Mouse (Mus musculus) cerebellum, adult 2 months (tissue): ENCODE data around the gene Zfr. TPM values are rescaled to one million over a fixed set of nuclear protein-coding genes. Genes with fewer than 3 reads are reported as not detected.

Source experiments
- DNase-seq, 2 experiments: peaks; one replicate each; pipeline ENCODE4 v3.0.0; 2021
- H3K27ac ChIP-seq: fragments of 200-500 bp; 2 replicates; pipeline ENCODE4 v1.5.1; 2012; ENCODE audit warnings: low read length, control low read depth, inconsistent platforms; ENCODE audit not compliant: insufficient read depth
- H3K27me3 ChIP-seq: fragments of 200-500 bp; 2 replicates; pipeline ENCODE4 v1.6.1; 2012; ENCODE audit warnings: inconsistent platforms, mild to moderate bottlenecking, low read length, moderate library complexity; ENCODE audit not compliant: control insufficient read depth, insufficient read depth
- H3K4me1 ChIP-seq: fragments of 200-500 bp; 2 replicates; pipeline ENCODE4 v1.6.1; 2011; ENCODE audit warnings: low read length; ENCODE audit not compliant: control insufficient read depth, insufficient read depth
- H3K4me3 ChIP-seq: fragments of 200-500 bp; replicated peaks from 2 replicates; pipeline ENCODE3; 2011; ENCODE audit warnings: mild to moderate bottlenecking, low read depth, low read length, control low read depth; ENCODE audit not compliant: insufficient read depth
- CTCF ChIP-seq: fragments of 200-500 bp; IDR thresholded peaks from 2 replicates; pipeline ENCODE4 v1.5.1; 2011; ENCODE audit warnings: low read depth, mild to moderate bottlenecking, control low read depth, low read length, moderate library complexity, borderline replicate concordance; ENCODE audit not compliant: insufficient read depth
- POLR2A ChIP-seq: fragments of 200-500 bp; IDR thresholded peaks from 2 replicates; pipeline ENCODE4 v1.6.1; 2011; ENCODE audit warnings: low read length, control low read depth, borderline replicate concordance; ENCODE audit not compliant: insufficient read depth
- WGBS: fragments of 180-500 bp; shearing (Covaris S2); methylation state at CpG from one replicate; pipeline ENCODE4 v1.1.7; 2018; 5-methylcytosine and 5-hydroxymethylcytosine counted together
- polyA plus RNA-seq: library from polyadenylated mRNA; depleted of rRNA; stranded (reverse); fragments of >200 nt; gene quantifications from 2 replicates; pipeline ENCODE4 v1.2.3, GENCODE M21; 2012

The Zfr gene
- polyA plus RNA-seq, 1 experiment, result 109 TPM

DNA sequence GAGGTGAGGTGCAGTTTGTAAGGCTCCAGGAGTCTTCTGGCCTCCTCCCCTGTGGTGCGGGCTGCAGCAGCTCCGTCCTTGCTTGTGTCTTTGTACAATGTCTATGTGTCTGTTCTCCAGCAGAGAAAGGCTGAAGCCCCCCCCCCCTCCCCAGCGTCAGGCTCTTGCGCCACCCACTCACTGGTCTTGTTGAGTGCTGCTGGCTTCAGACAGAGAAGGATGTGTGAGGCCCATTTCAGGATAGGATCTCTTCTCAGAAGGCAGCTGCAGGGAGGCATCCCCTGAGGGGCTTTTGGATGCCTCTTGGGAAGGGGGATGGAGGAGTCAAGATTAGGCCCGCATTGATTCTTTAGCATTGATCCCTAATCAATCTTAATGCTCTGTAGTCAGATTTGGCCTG lies 100.2 kb downstream of the Zfr start:
- TF ChIP-seq CTCF (no peak), POLR2A (no peak)
- peaks cover 63% of the 10 kb centered on the region for H3K4me1 ChIP-seq
- H3K27me3 ChIP-seq, result no peaks in the 10 kb centered on the region
- no peak for DNase-seq
- H3K27ac ChIP-seq, result peak overlapping the region; percentile 10; the same call in 1 of the 2 replicates
- H3K4me3 ChIP-seq, result no peak overlapping the region
- 57% methylated on average over 5 of the region's 5 CpGs for WGBS

DNA sequence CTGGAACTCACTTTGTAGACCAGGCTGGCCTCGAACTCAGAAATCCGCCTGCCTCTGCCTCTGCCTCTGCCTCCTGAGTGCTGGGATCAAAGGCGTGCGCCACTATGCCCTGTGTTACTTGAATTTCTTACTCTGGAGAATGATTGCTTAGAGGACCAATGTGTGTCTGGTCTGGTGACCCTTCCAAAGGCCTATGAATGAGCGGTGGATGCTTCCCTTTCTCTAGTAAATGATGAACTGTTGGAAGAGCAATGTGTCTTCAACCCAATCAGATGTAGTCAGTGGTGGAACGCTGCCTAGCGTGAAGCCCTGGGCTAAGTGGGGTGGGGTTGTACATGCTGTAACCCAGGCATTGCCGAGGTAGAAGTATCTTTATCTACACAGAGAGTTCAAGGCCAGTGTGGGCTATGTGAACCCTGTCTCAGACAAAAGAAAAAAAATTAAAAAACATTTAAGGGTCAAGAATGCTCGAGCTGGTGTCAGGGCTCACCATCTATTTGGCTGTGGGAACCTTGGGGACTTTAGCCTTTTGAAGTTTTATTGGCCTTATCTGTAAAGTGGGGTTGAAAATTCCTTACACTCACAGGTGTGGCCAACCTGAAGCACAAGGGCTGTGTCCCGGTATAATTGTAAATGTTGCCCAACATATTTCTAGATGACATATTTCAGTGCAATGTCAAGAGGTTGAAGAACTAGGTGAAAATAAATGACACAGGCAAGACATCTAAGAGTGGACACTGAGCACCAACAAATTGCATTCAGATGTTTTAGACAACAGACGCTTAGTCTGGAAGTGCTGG lies 101.2 kb downstream of the Zfr start:
- 93% methylated on average over 11 of the region's 11 CpGs for WGBS
- Histone ChIP-seq H3K4me3 (no peak overlapping the region), H3K4me1 (peaks cover 55% of the 10 kb centered on the region), H3K27ac (no peak overlapping the region), H3K27me3 (no peaks in the 10 kb centered on the region)
- TF ChIP-seq CTCF (no peak), POLR2A (no peak)
- no peak for DNase-seq

DNA sequence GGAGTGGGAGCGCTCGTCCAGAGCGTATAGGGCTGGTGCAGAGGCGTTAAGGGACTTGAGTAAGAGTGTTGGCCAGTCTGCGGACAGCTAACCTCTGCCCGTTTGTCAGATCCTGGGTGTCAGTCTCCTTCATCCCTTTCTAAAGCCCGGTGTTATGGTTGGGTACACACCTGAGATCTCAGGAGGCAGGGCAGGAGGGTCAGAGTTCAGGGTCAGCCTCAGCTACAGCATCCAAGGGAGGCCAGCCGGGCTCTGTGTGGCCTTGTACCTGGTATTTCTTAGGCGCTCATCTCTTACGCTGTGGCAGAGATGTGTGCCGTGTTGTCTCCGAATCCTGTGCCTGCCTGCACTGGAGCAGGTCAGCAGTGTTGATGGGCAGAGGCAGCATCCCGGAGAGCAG lies 103.5 kb downstream of the Zfr start:
- Histone ChIP-seq H3K4me1 (peaks cover 34% of the 10 kb centered on the region), H3K27me3 (no peaks in the 10 kb centered on the region), H3K4me3 (no peak overlapping the region), H3K27ac (no peak overlapping the region; the same call in 1 of the 2 replicates)
- TF ChIP-seq CTCF (no peak), POLR2A (no peak)
- WGBS, result 79% methylated on average over 13 of the region's 13 CpGs
- no peak for DNase-seq

DNA sequence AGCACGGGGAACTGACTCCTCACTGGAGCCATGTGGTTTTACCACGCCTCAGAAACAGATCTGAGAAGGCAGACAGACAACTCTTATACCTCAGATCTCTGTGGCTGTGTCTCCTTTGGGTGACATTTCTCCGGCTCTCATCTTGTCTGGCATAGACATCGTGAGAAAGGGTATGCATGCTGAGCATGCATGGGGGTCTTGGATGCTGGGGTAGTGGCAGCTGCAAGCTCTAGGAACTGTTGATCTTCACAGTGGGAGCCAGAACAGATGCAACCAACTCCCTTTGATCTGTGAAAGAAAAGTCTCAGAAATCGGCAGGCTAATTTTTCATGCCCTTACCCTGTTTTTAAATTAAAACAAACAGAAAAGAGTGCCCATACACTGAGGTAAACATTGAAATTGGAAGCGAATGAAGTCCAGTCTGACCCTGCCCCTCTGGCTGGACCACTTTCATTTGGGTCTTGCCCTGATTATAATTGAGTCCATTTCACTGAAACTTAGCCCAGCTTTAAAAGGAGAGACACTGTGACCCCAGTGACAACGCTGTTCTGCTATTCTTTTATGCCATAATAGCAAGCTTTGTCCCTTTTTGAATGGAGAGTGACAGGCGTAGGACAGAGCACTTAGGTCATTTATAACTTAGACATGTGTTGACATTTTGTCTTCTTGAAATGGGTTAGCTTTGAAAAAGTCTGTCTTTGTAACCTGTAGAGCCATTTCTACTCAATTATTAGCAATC lies 105.1 kb downstream of the Zfr start:
- Histone ChIP-seq H3K4me1 (peaks cover 33% of the 10 kb centered on the region), H3K27me3 (no peaks in the 10 kb centered on the region), H3K4me3 (no peak overlapping the region), H3K27ac (no peak overlapping the region)
- no peak for TF ChIP-seq POLR2A
- TF ChIP-seq CTCF, result no peak
- 21% methylated on average over 8 of the region's 8 CpGs for WGBS
- DNase-seq, result no peak

DNA sequence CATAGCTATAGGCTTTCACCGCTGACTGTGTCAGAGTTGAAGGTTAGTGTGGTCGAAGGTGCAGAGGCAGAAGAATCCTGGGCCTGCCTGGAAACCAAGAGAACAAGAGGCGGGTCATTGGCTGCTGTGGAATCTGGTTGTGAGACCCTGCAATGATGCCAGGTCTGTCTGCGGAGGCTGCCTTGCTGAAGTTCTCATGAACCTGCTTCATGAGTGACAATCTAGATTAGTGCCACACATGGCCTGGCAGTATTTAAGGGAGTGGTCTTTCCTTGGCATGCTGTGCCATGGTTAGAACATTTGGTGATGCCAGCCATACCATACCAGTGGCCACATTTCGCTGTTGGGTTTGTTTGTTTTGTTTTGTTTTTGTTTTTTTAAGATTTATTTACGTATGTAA lies 105.8 kb downstream of the Zfr start:
- TF ChIP-seq POLR2A (no peak), CTCF (no peak)
- H3K27ac ChIP-seq, result no peak overlapping the region
- no peak for DNase-seq

DNA sequence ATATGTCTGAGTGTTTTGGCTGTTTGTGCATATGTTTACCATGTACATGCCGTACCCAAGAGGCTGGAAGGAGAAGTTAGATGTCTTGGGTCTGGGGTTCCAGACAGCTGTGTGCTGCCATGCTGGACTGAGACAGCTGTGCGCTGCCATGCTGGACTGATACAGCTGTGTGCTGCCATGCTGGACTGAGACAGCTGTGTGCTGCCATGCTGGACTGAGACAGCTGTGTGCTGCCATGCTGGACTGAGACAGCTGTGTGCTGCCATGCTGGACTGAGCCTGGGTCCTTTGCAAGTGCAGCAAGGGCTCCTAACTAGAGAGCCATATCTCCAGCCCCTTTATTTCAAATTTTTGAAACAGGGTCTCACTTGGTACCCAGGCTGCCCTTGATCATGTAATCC lies 106.6 kb downstream of the Zfr start:
- WGBS, result 91% methylated on average over 2 of the region's 2 CpGs
- TF ChIP-seq CTCF (no peak), POLR2A (no peak)

More for the DNA sequence above, 105.8 kb downstream of the Zfr start:
- 70% methylated on average over 6 of the region's 6 CpGs for WGBS
- H3K4me1 ChIP-seq, result peaks cover 35% of the 10 kb centered on the region
- H3K27me3 ChIP-seq, result no peaks in the 10 kb centered on the region
- no peak overlapping the region for H3K4me3 ChIP-seq

DNA sequence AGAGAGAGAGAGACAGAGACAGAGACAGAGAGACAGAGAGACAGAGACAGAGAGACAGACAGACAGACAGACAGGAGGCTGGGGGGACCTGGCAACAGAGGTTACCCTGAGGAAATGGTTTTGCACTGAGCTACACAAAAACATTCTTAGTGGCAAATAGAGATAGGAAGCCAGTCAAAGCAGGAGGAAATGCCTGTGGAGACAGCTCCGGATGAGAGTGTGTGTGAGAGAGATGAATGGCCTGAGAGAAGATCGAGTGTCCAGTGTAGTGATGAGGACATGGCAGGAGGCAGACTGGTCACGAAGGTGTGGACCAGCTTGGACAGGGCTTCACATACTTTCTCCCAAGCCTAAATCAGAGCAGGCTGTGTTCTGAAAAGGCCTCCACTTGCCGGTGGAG lies 107.4 kb downstream of the Zfr start:
- TF ChIP-seq CTCF (no peak), POLR2A (no peak)
- H3K27me3 ChIP-seq, result no peaks in the 10 kb centered on the region

More for the DNA sequence above, 106.6 kb downstream of the Zfr start:
- H3K27me3 ChIP-seq, result no peaks in the 10 kb centered on the region
- peaks cover 35% of the 10 kb centered on the region for H3K4me1 ChIP-seq
- no peak for DNase-seq
- no peak overlapping the region for H3K4me3 ChIP-seq
- H3K27ac ChIP-seq, result no peak overlapping the region

DNA sequence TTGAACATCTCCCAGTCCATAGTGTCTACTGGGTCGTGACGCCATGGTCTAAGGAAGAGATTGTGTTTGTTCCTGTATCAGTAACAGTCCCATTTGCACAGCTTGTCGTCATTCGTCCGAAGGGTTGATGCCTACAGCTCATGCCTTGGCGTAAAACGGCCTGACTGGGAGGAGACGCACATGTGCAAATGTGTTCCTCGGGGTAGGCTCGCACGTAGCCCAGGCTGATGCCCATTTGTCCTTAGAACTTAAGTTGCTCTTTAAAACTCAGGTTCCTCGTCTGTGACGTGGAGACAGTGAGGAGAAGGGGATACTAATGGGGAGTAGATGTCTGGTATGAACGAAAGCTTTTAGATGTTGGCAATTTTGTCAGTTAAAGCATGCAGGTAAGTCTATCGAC lies 109.3 kb downstream of the Zfr start:
- no peak for TF ChIP-seq POLR2A
- no peak for TF ChIP-seq CTCF
- Histone ChIP-seq H3K27me3 (no peaks in the 10 kb centered on the region), H3K27ac (no peak overlapping the region), H3K4me1 (peaks cover 24% of the 10 kb centered on the region), H3K4me3 (no peak overlapping the region)
- 93% methylated on average over 15 of the region's 15 CpGs for WGBS
- DNase-seq, result no peak

More for the DNA sequence above, 107.4 kb downstream of the Zfr start:
- 29% methylated on average over 4 of the region's 4 CpGs for WGBS
- Histone ChIP-seq H3K27ac (no peak overlapping the region), H3K4me1 (peaks cover 35% of the 10 kb centered on the region), H3K4me3 (no peak overlapping the region)
- no peak for DNase-seq
